Mouse (Mus musculus) spleen, adult 18-20 months (tissue): ENCODE measurements around the gene Jun.

Source experiments
- DNase-seq, 2 experiments: peaks; one replicate each; pipeline ENCODE4 v3.0.0; 2022; ENCODE audit warnings: mixed read lengths in 2 of 2

Gene Jun

GRCm38 (mm10) chr4:95052025-95052899 is at the start of gene Jun:
TSS of gene Jun (minus strand) at chr4:95052222.
- peak; percentile 97 to 98 for DNase-seq

GRCm38 (mm10) chr4:95101684-95102083 is 49.7 kb upstream of the Jun start:
- no peak for DNase-seq

DNA sequence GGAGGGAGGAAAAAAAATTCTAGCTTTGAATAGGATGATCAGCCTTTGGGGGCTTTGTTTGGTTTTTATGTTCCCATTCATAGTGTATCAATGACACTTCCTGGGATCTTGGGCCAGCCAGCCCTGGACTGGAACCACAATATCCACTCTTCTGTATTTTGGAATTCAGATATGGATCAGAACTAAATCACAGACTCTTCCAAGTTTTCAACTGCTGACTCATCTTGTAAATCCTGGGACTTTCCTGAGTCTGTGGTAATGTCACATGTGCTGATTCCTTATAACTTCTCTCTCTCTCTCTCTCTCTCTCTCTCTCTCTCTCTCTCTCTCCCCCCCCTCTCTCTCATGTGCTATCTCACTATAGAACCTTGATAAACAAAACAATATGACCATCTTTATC is 48.7 kb upstream of the Jun start:
- DNase-seq: no peak

GRCm38 (mm10) chr4:95099373-95099772 is 47.4 kb upstream of the Jun start:
- no peak for DNase-seq

DNA sequence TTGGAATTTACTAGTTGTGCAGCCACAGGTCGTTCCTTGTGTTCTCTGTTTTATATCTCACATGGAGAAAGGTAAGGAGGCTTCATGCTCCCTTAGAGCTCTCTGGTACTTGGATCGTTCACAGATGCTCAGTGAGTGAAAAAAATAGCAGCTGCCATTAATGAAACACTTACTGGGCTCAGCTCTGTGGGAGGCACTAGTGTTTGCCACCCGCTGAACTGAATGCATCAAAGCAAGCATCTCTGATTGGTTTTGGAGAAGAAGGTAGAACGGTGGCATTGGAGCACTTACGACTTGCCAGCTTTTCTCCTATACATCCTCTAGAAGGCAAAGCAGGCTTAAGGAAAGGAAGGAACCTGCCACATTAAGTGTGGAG is 46.7 kb upstream of the Jun start:
- no peak for DNase-seq

DNA sequence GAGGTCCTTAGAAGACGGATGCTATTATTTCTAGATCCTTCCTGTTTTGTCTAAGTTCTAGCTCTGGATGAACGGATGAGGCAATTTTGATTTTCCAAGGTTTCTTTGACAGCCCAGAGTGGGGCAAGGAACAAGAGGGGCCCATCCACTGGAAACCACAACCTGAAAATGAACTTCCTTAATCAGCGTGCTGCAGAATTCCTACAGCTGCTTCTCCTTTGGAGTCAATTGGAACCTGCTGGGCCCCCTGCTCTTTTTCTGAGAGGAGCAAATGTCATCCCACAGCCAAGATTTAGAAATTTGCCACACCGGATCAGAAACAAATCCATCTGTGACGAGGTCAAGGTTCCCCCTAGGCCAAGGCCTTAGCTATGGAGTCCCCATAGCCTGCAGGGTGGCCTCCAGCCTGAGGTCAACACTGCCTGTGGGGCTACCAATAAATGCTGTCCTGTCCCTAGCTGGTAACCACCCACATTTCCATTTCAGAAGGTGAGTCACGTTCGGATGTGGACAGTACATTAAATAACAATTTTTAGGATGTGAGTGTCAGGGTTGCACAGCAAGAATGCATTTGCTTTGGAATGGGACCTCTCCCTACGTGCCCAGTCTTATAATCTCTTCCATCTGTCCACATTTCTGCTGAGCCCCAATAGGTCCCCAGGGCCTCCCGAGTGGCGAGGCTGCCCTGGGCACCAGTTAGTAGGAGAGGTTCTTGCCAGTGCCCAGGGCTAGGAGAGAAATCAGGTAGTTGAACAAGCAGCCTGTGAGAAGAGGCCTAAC is 46.1 kb upstream of the Jun start:
- no peak for DNase-seq

- no peak for DNase-seq
These were observed 44.7 kb upstream of the Jun start for GRCm38 (mm10) chr4:95096731-95097130.

DNA sequence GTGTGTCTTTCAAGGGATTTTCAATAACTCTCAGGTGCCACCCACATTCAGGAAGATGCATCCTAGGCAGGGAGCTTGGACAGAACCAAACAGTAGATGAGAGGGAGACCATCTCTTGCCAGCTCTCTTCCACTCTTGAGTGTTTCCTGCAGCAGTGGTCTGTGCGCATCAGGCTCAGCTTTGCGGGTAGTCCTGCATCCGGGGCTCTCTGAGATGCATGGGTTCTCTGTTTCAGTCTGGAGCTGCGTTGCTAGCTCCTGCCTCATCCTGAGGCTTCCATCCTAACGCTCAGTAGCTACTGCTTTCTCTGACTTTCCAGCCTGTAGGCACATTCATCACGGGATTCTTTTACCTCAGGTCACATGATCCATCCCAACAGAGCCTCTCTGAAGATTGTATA is 43.9 kb upstream of the Jun start:
- no peak for DNase-seq

DNA sequence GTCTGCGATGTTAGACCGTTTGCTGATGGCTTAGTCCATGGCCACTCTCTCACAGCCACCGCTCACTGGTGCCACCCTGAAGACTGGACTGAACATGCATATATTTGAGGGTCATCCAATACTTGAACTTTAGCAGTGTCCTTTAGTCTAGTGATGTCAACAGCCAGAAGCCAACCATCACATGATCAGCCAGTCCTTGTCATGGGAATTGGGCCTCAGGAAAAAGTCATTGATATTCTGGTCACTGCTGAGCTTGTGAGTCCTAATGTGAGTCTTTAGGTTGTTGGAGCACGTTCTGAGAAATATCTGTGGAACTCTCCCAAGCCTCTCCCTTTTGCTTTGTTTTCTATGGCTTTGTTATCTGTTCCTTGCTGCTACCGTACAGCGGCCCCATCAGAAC is 43.3 kb upstream of the Jun start:
- DNase-seq: no peak

GRCm38 (mm10) chr4:95094700-95095113 is 42.7 kb upstream of the Jun start:
- no peak for DNase-seq

GRCm38 (mm10) chr4:95093615-95094014 is 41.6 kb upstream of the Jun start:
- DNase-seq: no peak

DNA sequence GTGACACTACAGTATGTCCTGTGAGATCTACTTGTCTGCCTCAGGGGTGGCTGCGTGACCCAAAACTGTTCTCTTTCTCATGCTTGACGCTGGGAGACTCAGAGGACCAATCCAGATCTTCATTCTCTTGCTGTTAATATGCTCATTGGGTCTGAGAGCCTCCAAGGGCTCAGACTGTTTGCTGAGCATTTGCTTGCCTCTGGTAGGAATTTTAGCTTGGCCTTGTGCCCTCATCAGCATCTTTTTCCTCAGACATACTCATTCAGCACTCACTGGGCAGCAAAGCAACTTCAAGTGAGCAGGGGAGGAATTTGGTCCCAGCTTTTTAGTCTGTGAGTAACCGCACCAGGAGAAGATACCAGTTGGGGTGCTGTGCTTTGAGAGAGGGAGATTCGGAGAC is 40.5 kb upstream of the Jun start:
- DNase-seq: no peak

GRCm38 (mm10) chr4:95091536-95091935 is 39.5 kb upstream of the Jun start:
- no peak for DNase-seq

- DNase-seq: no peak
These were observed 37.9 kb upstream of the Jun start for GRCm38 (mm10) chr4:95089968-95090367.

DNA sequence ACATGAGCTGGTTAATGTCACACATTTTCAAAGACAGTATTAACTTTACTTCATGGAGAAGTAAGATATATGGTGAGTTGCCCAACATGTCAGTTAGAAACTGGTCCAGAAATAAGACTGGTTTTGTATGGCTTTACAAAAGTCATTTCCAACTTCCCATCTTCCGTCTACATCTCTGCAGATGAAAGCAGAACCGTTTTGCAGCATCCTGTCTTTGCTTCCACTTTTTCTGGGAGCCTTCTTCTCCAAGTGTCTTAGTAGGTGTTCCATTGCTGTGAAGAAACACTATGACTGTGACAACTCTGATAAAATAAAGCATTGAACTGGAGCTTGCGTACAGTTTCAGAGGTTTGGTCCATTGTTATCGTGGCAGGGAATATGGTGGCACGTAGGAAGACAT is 37.0 kb upstream of the Jun start:
- no peak for DNase-seq

DNA sequence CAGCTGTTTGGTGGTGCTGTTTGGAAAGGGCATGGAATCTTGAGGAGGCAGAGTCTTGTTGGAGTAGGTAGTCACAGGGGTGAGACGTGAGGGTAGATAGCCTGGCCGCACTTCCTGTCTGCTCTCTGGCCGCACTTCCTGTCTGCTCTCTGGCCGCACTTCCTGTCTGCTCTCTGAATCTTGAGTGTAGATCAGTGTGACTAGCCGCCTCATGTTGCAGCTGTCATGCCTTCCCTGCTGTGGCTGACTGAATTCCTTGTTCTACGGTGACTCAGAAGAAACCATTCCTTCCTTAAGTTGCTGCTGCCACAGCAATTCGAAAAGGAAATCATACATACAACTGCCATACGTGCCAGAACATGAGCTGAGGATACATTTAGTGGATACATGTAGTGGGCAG is 31.9 kb upstream of the Jun start:
- no peak for DNase-seq

GRCm38 (mm10) chr4:95083191-95083729 is 31.2 kb upstream of the Jun start:
- no peak for DNase-seq

GRCm38 (mm10) chr4:95082481-95083088 is 30.6 kb upstream of the Jun start:
- DNase-seq: no peak

DNA sequence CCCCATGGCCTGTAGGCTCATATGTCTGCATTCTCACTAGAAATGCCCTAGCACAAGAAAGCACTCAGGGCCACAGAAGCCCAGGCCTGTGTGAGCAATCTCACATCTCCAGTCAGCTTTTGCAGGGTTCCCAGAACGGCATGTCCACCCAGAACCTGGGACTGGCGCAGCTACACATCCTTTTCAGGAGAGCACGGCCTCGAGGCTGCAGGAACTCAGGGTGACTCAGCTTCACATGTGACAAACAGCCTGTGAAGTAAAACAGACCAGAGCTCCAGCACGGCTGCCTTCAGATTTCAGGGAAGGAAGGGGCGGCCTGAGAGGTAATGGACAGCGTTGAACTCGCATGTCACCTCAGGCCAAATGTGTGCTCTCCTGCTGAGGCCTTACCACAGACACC is 29.6 kb upstream of the Jun start:
- DNase-seq: no peak

DNA sequence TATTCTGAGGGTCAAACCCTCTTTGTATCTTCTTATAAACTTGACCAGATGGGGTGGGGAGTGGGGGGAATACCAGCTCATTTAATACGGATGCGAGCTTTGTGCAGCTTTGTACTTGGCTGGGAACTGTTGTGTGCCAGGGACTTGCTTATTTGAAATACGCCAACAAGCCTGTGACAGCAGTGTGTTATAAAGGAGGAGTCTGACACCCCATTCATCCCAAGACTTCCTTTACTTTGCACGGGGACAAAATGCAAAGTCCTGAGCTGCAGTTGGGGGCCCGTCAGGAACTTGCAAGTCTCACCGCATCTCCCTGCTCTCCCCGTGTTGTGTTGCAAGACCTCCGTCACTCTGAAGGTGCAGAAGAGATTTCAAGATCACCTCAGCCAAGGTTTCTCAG is 26.6 kb upstream of the Jun start:
- no peak for DNase-seq

- DNase-seq: no peak
These were observed 24.3 kb upstream of the Jun start for GRCm38 (mm10) chr4:95076279-95076678.

- DNase-seq: no peak
These were observed 23.6 kb upstream of the Jun start for GRCm38 (mm10) chr4:95075591-95076002.

- DNase-seq: no peak
These were observed 22.3 kb upstream of the Jun start for GRCm38 (mm10) chr4:95074319-95074718.
